Mouse (Mus musculus): ENCODE results near the gene Olfr1230.

The Olfr1230 gene

GRCm38 (mm10) chr2:89297168-89297567 is at the start of gene Olfr1230:
Olfr1230 (minus strand) TSS chr2:89297268.
- DNase-seq (ENCODE audit: low spot score in 2 of 2), result no peak

DNA sequence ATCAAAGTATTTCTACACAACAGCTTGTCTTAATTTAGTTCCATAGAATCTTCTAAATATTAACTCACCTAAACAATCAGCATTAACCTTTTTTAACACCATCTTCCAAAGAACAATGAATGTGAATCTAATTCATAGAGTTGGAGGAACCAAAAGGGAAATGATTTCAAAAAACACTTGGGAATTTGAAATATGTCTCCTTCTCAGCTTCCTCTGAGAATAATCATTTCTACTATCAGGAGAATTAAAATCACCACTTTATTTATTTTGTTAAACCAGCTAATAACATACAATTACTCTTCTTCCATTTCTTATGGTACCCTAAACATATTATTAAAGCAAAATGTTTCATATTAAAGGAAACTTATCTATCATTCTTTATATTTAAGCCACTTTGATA is 45.2 kb upstream of the Olfr1230 start, which contains the start of gene Olfr1233:
TSS of gene Olfr1233 (minus strand) at position 101 of the 400 bp plus-strand sequence.
- no peak for DNase-seq (ENCODE audit: low spot score in 2 of 2)

DNA sequence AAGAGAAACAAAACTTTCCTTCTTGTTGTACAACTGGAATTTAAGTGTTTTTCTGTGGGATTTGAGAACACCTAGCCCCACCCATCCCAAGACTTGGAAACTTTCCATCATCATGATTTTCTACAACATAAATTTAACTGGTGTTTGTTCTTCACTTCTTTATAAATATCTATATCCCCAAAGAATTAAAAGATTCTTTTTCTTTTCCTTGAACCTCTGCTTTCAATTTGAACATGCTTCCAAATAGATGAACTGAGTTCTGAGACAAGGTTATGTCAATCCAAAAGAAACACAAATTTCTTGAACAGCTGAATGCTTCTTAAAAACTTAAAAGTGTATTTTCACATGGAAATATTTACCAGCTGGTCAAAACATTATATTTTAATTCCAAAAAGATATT is 32.5 kb upstream of the Olfr1230 start, which contains the start of gene Olfr1232:
TSS of gene Olfr1232 (minus strand) at position 101 of the 400 bp plus-strand sequence.
- no peak for DNase-seq (ENCODE audit: low spot score in 2 of 2)

GRCm38 (mm10) chr2:89306974-89307373 is 9.9 kb upstream of the Olfr1230 start, which contains the start of gene Olfr1231:
Olfr1231 (minus strand) TSS chr2:89307074.
- no peak for DNase-seq (ENCODE audit: low spot score in 2 of 2)

DNA sequence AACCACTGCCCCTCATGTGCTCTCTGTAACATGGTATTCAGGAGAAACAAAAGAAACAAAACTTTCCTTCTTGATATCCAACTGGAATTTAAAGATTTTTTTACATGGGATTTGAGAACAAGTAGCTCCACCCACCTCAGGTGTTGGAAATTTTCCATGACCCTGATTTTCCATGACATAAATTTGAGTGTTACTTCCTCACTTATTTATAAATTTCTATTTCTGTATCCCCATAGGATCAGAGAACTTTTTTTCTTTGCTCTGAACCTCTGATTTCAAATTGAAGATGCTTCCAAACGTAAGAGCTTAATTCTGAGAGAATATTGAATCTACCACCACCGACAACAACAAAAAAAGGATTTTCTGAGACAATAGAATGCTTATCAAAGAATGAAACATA is 9.2 kb downstream of the Olfr1230 start, which contains the start of gene Olfr1229:
TSS of gene Olfr1229 (minus strand) at position 101 of the 400 bp plus-strand sequence.
- DNase-seq (ENCODE audit: low spot score in 2 of 2), result no peak

DNA sequence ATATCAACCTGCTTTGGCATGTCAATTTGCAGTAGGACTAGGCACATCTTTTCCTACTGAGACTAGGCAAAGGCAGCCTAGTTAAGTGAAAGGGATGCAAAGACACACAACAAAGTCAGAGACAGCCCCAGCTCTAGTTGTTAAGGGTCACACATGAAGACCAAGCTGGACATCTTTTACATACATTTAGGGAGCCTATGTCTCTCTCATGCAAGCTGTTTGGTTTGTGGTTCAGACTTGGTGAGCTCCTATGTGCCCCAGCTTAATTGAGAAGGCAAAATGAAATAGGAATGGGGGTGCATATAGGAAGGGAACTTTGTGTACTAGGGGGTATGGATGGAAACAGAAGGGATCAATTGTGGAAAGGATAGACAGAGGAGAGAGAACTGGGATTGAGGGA is 43.1 kb downstream of the Olfr1230 start, which contains the start of gene Olfr1228:
TSS of gene Olfr1228 (minus strand) at position 101 of the 400 bp plus-strand sequence.
- DNase-seq (ENCODE audit: low spot score in 2 of 2), result no peak
